Mouse (Mus musculus) hindbrain, embryonic 14.5 days (tissue): ENCODE measurements around the gene Lin52. TPM values are rescaled to one million over a fixed set of nuclear protein-coding genes. Genes with fewer than 3 reads are reported as not detected.

Source experiments
- ATAC-seq: fragments of 200-750 bp; cut with Nextera tagmentation; 2 replicates; pipeline ENCODE4 v1.8.0; 2017; ENCODE audit warnings: moderate number of reproducible peaks, mild to moderate bottlenecking, moderate TSS enrichment, moderate library complexity; ENCODE audit not compliant: low FRiP score
- DNase-seq: peaks from one replicate; pipeline ENCODE4 v3.0.0-alpha.2; 2015; ENCODE audit warnings: low spot score
- H3K27ac ChIP-seq: fragments of 300-500 bp; sonication (generic); 2 replicates; pipeline ENCODE4 v1.5.1; 2014; ENCODE audit warnings: mild to moderate bottlenecking, moderate library complexity
- H3K27me3 ChIP-seq: fragments of 300-500 bp; sonication (generic); 2 replicates; pipeline ENCODE4 v1.6.1; 2014; ENCODE audit warnings: mild to moderate bottlenecking, low read length, mixed read lengths; ENCODE audit not compliant: control insufficient read depth, insufficient read depth
- H3K36me3 ChIP-seq: fragments of 300-500 bp; sonication (generic); replicated peaks from 2 replicates; pipeline ENCODE4 v1.6.1; 2014; ENCODE audit not compliant: control insufficient read depth, insufficient read depth
- H3K4me1 ChIP-seq: fragments of 300-500 bp; sonication (generic); replicated peaks from 2 replicates; pipeline ENCODE4 v1.6.1; 2014; ENCODE audit warnings: antibody characterized with exemption, low read length, mixed read lengths; ENCODE audit not compliant: control insufficient read depth, insufficient read depth
- H3K4me2 ChIP-seq: fragments of 300-500 bp; sonication (generic); replicated peaks from 2 replicates; pipeline ENCODE4 v1.6.1; 2014; ENCODE audit warnings: mild to moderate bottlenecking, moderate library complexity
- H3K4me3 ChIP-seq: fragments of 300-500 bp; sonication (generic); replicated peaks from 2 replicates; pipeline ENCODE4 v1.5.1; 2014; ENCODE audit warnings: mild to moderate bottlenecking, low read length
- H3K9ac ChIP-seq: fragments of 300-500 bp; sonication (generic); 2 replicates; pipeline ENCODE4 v1.6.1; 2014
- H3K9me3 ChIP-seq: fragments of 300-500 bp; sonication (generic); 2 replicates; pipeline ENCODE4 v1.6.1; 2016; ENCODE audit warnings: low read length; ENCODE audit not compliant: control insufficient read depth
- WGBS: fragments of 180-500 bp; shearing (Covaris S2); extraction: QIAGEN DNeasy Blood & Tissue Kit; methylation state at CpG from one replicate; pipeline ENCODE4 v1.1.7; 2014; 5-methylcytosine and 5-hydroxymethylcytosine counted together
- polyA plus RNA-seq: library from polyadenylated mRNA; unstranded; fragments of >200 nt; fragmentation: Nextera tagmentation; extraction: Ambion mirVana; gene quantifications from 2 replicates; pipeline ENCODE4 v1.2.1, GENCODE M21; 2014

Gene Lin52
- polyA plus RNA-seq, 1 experiment from 2014 or later, result 30.4 TPM

GRCm38 (mm10) chr12:84459845-84460244, 8.6 kb downstream of the Lin52 start:
- no peak for ATAC-seq
- Histone ChIP-seq H3K4me3 (no peak overlapping the region), H3K36me3 (peaks cover 63% of the 10 kb centered on the region), H3K9me3 (no peaks in the 10 kb centered on the region), H3K27me3 (no peaks in the 10 kb centered on the region), H3K4me2 (no peak overlapping the region), H3K9ac (no peak overlapping the region), H3K4me1 (no peaks in the 10 kb centered on the region), H3K27ac (no peak overlapping the region)
- no peak for DNase-seq
- WGBS, result 65% methylated on average over 1 of the region's 1 CpGs

- no peaks in the 10 kb centered on the region for H3K27me3 ChIP-seq
- WGBS, result 94% methylated on average over 5 of the region's 5 CpGs
- peaks cover 64% of the 10 kb centered on the region for H3K36me3 ChIP-seq
- no peak for ATAC-seq
- H3K27ac ChIP-seq, result no peak overlapping the region
- no peak for DNase-seq
- no peak overlapping the region for H3K4me3 ChIP-seq
- H3K9ac ChIP-seq, result no peak overlapping the region
- H3K9me3 ChIP-seq, result no peaks in the 10 kb centered on the region
- no peak overlapping the region for H3K4me2 ChIP-seq
- no peaks in the 10 kb centered on the region for H3K4me1 ChIP-seq
These were observed 10.2 kb downstream of the Lin52 start for GRCm38 (mm10) chr12:84461416-84461815.

GRCm38 (mm10) chr12:84462856-84463255, 11.6 kb downstream of the Lin52 start:
- no peaks in the 10 kb centered on the region for H3K9me3 ChIP-seq
- WGBS, result 75% methylated on average over 3 of the region's 3 CpGs
- DNase-seq (no peak), ATAC-seq (no peak)
- H3K27ac ChIP-seq, result no peak overlapping the region
- H3K4me3 ChIP-seq, result no peak overlapping the region
- no peaks in the 10 kb centered on the region for H3K27me3 ChIP-seq
- peaks cover 61% of the 10 kb centered on the region for H3K36me3 ChIP-seq
- no peak overlapping the region for H3K4me2 ChIP-seq
- H3K4me1 ChIP-seq, result no peaks in the 10 kb centered on the region
- no peak overlapping the region for H3K9ac ChIP-seq

- peak; percentile 83 for DNase-seq
- Histone ChIP-seq H3K4me1 (no peaks in the 10 kb centered on the region), H3K9me3 (no peaks in the 10 kb centered on the region), H3K9ac (no peak overlapping the region), H3K4me2 (no peak overlapping the region), H3K4me3 (no peak overlapping the region), H3K27me3 (no peaks in the 10 kb centered on the region), H3K36me3 (peaks cover 26% of the 10 kb centered on the region), H3K27ac (no peak overlapping the region)
- WGBS, result 0% methylated on average over 1 of the region's 1 CpGs
- ATAC-seq, result no peak
These were observed 17.5 kb downstream of the Lin52 start for GRCm38 (mm10) chr12:84468701-84469100.

- H3K4me2 ChIP-seq, result no peak overlapping the region
- H3K4me1 ChIP-seq, result no peaks in the 10 kb centered on the region
- no peak overlapping the region for H3K4me3 ChIP-seq
- 96% methylated on average over 7 of the region's 7 CpGs for WGBS
- H3K27ac ChIP-seq, result no peak overlapping the region
- no peaks in the 10 kb centered on the region for H3K9me3 ChIP-seq
- H3K27me3 ChIP-seq, result 0 out of 2 replicates have a peak, but pooled peaks cover 3% of the 10 kb centered on the region
- DNase-seq (no peak), ATAC-seq (no peak)
- peaks cover 5% of the 10 kb centered on the region for H3K36me3 ChIP-seq
- no peak overlapping the region for H3K9ac ChIP-seq
These were observed 27.7 kb downstream of the Lin52 start for GRCm38 (mm10) chr12:84478937-84479336.

- no peak overlapping the region for H3K9ac ChIP-seq
- H3K27ac ChIP-seq, result no peak overlapping the region
- 72% methylated on average over 2 of the region's 2 CpGs for WGBS
- H3K4me3 ChIP-seq, result no peak overlapping the region
- H3K36me3 ChIP-seq, result no peaks in the 10 kb centered on the region
- H3K4me1 ChIP-seq, result no peaks in the 10 kb centered on the region
- peaks cover 18% of the 10 kb centered on the region for H3K27me3 ChIP-seq
- H3K4me2 ChIP-seq, result no peak overlapping the region
- DNase-seq, result no peak
- ATAC-seq, result no peak
- H3K9me3 ChIP-seq, result no peaks in the 10 kb centered on the region
These were observed 30.0 kb downstream of the Lin52 start for GRCm38 (mm10) chr12:84481251-84481650.

- ATAC-seq (no peak), DNase-seq (no peak)
- Histone ChIP-seq H3K4me1 (peaks cover 10% of the 10 kb centered on the region), H3K36me3 (no peaks in the 10 kb centered on the region), H3K9ac (no peak overlapping the region), H3K9me3 (no peaks in the 10 kb centered on the region), H3K27ac (no peak overlapping the region), H3K27me3 (peaks cover 18% of the 10 kb centered on the region), H3K4me2 (no peak overlapping the region), H3K4me3 (no peak overlapping the region)
- 87% methylated on average over 14 of the region's 14 CpGs for WGBS
These were observed 31.8 kb downstream of the Lin52 start for GRCm38 (mm10) chr12:84482778-84483585.

- Histone ChIP-seq H3K4me3 (no peak overlapping the region), H3K4me1 (peaks cover 10% of the 10 kb centered on the region), H3K9ac (no peak overlapping the region), H3K9me3 (no peaks in the 10 kb centered on the region), H3K36me3 (no peaks in the 10 kb centered on the region), H3K4me2 (no peak overlapping the region), H3K27ac (peak overlapping the region; percentile 27; the same call in 1 of the 2 replicates), H3K27me3 (peaks cover 36% of the 10 kb centered on the region)
- 18% methylated on average over 8 of the region's 8 CpGs for WGBS
- ATAC-seq (peak; percentile 70), DNase-seq (peak; percentile 60)
These were observed 36.3 kb downstream of the Lin52 start for GRCm38 (mm10) chr12:84487324-84488056.

GRCm38 (mm10) chr12:84496795-84497194, 45.6 kb downstream of the Lin52 start:
- H3K27ac ChIP-seq, result no peak overlapping the region
- no peaks in the 10 kb centered on the region for H3K9me3 ChIP-seq
- H3K4me3 ChIP-seq, result no peak overlapping the region
- no peak for DNase-seq
- H3K4me1 ChIP-seq, result peaks cover 17% of the 10 kb centered on the region
- H3K4me2 ChIP-seq, result no peak overlapping the region
- H3K27me3 ChIP-seq, result 0 out of 2 replicates have a peak, but pooled peaks cover 5% of the 10 kb centered on the region
- H3K9ac ChIP-seq, result no peak overlapping the region
- WGBS, result 94% methylated on average over 1 of the region's 1 CpGs
- ATAC-seq, result no peak
- H3K36me3 ChIP-seq, result no peaks in the 10 kb centered on the region
